Mouse (Mus musculus): ENCODE measurements around the gene Tmc4. TPM values are rescaled to one million over a fixed set of nuclear protein-coding genes. Genes with fewer than 3 reads are reported as not detected.
"Not testable (repeated sequence)": the region's sequence is repeated elsewhere in the genome, so short reads cannot be mapped to it uniquely, and the experiment has no call there.

Gene Tmc4
- total RNA-seq (2021) = 10 to 100 TPM in 1 of 2 experiments, 1 to 10 TPM in 1; 8.7 to 11.6 TPM
- long read RNA-seq, experiment 1, partial matches to known transcripts = 10 of 11 reads
- long read RNA-seq, experiment 1, other reads (novel, unspliced or antisense) = 1 of 11 reads
- long read RNA-seq, experiment 2, partial matches to known transcripts = 3 of 4 reads
- long read RNA-seq, experiment 2, other reads (novel, unspliced or antisense) = 1 of 4 reads

DNA sequence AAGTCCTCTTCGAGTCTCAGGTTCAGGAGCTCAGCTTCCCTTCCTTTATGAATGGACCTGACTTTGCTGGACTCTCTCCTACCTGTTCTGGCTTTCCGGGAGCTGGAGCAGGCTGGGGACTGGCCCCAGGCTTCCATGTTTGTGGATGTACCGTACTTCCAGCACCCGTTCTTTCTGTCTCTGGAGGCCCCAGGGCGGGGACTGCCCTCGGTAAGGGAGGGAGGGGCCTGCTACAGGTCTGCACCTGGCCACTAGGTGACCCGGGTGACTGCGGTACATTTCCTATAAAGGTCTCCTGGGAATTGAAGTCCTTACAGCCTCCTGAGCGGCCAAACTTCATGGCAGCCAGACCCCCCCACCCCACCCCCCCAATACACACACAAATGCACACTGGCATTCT lies at the start of gene Tmc4:
Gene Tmc4 (minus strand): TSS at position 212 of the 400 bp plus-strand sequence.
- no peak for DNase-seq

DNA sequence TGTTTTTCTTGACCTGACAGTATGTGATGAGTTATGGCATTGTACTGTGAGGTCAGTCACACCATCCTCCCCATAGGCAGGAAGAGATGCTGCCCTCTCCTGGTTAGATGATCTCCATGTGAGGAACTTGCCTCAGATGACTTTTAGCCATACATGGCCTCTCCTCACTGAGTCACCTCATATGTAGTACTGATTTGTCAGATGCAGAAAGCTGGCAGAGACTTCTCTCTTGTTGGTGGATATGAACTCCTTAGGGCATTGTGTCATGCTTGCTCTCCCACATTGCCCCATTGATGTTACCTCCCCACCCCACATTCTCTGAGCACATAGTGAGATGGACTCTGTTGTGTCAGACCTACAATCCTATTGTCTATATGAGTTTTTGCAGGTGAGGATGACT lies 48.1 kb upstream of the Tmc4 start:
- DNase-seq = not testable (repeated sequence)

DNA sequence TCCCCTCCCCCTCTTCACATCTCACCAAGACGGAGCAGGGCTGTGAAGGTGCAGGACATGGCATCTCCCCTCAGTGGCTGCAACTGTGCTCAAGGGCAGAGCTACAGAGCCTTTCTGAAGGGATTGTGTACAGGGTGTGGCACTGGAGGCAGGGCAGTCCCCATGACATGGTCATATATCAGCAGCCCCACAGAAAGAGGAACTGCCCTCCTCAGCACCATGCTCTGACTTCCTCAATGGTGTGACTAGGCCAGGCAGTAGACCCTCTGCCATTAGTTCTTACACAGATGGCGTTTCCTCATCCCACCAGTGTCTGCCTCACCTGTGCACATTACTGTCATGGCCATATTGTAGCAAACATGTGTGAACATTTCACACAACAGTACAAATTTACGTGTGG lies 42.9 kb upstream of the Tmc4 start, which contains the start of gene Pirb:
Gene Pirb (minus strand): TSS at position 124 of the 400 bp plus-strand sequence.
- not testable (repeated sequence) for DNase-seq

DNA sequence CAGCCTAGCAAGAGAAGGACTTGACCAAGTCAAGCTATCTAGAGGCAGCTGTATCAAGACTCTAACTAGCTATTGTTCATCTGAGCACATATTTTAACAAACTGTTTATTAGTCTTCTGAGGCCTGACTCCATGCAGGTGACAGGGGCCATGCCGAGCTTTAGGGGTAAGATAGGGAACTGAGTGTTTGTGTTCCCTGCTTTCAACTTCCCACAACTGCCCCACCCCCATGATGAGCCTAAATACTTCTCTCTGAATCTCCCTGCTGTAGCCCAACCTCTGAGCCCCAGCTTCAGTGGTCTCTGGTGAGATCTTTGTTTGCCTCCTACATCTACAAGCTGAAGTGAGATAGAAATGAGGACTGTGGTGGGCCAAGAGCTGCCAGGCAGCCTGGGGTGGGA lies 37.9 kb upstream of the Tmc4 start:
- no peak for DNase-seq

DNA sequence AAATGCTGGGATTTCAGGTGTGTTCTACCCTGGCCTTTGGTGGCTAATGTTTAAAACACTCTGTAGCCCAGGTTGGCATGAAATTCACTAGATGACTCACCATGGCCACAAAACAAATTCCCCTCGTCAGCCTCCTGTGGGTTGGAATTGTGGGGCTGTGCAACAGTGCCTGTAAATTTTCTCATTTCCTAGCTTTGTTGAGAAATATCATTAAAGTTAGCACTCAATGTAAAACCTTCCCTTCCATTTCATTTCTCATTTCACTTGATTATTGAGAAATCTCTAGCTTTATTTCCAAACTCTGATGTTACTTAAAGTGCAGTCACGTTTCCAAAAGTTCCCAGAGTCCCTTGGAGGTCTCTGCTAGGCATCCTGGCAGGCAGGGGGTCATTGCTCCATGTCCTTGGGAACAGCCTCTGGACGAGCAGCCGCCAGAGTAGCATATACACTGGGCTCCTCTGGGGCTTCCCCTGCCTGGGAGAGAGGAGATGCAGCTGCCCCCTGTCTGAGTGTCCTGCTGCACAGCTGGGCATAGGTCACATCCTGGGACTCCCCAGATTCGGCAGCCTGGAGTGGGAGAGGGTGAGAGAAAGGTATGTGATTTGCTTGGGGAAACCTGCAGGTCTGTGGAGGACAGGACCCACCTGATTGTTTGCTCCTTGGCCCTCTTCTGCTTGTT lies 35.0 kb upstream of the Tmc4 start:
- no peak for DNase-seq

- DNase-seq = no peak
Observed at GRCm38 (mm10) chr7:3709000-3709399, 31.6 kb upstream of the Tmc4 start.

DNA sequence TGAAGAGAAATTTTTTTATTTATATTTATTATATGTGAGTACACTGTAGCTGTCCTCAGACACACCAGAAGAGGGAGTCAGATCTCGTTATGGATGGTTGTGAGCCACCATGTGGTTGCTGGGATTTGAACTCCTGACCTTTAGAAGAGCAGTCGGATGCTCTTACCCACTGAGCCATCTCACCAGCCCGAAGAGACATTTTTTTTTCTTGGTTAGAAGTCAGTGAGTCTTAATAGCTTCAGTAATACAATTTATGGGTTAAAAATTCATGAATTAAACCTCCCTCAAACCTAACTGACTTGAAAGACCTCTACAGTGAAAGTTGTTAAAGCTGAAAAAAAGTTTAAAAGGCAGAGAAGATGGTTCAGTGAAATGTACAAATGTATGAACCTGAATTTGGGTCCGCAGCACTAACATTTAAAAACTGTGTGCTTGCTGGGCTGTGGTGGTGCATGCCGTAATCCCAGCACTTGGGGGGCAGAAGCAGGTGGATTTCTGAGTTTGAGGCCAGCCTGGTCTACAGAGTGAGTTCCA lies 31.2 kb upstream of the Tmc4 start:
- not testable (repeated sequence) for DNase-seq

DNA sequence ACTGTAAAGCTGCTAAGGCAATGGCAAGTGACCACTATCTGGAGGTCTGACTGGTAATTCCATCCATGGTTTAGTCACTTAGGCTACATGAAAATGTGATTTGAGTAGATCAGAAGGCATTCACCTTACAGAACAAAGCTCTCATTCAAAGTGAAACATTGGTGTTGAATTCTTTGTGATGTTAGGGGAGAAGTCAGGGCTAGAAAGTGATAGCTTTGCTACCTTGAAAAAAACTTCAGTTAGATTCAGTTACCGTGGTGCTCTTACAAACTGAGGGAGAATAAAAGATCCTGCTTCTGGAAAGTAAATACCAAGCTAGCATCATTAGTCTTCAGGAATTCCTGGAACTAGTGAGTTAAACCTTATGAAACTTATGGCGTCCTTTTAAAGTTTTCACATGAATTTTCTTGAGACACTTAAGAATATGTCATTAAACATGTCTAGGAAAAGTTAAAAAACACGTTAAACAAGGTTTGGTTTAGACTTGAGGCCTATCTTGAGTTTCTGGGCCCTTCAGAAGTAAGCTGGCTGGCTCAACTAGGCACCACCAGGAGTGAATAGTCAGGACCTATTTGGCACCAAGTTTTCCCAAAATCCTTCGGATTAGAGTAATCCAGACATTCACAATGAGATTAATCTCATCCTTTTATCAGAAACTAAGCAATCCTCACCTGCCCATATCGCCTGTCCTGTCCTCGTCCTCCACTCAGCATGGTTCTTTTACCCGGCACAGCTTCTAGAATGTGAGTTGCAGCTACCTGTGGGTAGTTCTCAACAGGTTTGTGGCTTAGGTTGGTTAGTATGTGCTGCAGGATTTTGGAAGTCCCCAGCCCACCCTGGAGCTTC lies 30.4 kb upstream of the Tmc4 start:
- no peak for DNase-seq

DNA sequence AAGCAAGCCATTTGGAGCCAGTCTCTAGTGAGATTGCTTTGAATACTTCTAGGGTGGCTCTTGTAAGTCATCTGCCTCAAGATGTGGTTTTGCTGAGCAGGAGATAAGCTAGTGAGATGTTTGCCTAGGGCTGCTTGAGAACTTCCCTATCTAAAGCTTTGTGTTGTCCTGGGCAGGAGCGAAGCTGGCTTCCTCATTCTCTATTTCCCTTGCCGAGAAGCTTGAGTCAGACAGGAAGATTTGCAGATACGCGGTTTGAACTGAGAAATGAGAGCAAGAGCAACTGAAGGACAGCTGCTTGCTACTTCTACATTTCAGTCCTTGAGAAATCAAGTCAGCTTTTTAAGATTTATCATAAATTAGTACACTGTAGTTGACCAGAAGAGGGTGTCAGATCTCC lies 29.7 kb upstream of the Tmc4 start:
- DNase-seq = no peak

GRCm38 (mm10) chr7:3706343-3706934 lies 29.1 kb upstream of the Tmc4 start:
- DNase-seq = no peak

DNA sequence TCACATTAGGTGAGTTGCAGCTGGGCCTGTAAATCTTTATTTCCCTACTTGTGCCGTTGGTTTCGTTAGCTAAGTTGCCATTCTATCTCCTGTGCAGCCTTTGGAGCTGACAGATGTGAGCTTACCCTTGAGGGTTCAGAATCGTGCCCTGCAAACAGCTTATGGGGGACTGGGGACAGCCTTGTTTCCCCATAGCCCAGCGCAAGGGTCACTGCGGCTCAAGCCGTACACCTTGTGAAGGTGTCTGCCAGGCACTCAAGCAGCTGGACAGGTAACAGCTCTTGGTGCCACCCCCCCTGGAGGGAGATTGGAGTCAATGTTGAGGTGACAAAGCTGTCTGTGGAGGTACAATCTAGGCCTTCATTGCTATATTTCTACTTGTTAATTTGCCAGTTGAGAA lies 28.6 kb upstream of the Tmc4 start:
- DNase-seq = no peak

- DNase-seq = peak in 1 of 2 experiments; percentile 27
Observed at GRCm38 (mm10) chr7:3705461-3705860, 28.1 kb upstream of the Tmc4 start.

GRCm38 (mm10) chr7:3704475-3704874 lies 27.1 kb upstream of the Tmc4 start:
- DNase-seq = no peak

DNA sequence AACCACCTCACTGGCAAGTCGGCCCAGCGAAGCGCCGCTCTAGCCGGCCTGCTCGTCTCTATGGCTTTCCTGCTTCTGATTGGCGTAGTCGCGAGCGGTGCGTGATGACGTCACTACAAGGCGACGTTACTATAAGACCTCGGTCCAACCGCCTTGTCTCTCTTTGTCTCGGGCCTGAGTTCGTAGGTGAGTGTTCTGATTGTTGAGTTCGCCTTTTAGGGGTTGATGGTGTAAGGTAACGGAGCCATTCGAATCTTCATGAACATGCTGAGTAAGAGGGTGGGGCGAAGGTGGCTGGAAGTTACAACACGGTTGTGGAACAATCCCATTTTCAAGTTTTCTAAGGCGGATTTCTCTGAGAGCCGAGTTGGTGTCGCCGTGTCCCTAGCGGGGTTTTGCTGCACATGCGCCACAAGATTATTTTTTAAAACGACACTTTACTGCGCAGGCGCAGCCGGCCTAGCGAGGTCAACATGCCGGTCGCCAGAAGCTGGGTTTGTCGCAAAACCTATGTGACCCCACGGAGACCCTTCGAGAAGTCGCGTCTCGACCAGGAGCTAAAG lies 26.6 kb upstream of the Tmc4 start, which contains the start of gene Rps9:
Gene Rps9 (plus strand): TSS at position 115 of the 563 bp plus-strand sequence.
- peak; percentile 96 for DNase-seq

DNA sequence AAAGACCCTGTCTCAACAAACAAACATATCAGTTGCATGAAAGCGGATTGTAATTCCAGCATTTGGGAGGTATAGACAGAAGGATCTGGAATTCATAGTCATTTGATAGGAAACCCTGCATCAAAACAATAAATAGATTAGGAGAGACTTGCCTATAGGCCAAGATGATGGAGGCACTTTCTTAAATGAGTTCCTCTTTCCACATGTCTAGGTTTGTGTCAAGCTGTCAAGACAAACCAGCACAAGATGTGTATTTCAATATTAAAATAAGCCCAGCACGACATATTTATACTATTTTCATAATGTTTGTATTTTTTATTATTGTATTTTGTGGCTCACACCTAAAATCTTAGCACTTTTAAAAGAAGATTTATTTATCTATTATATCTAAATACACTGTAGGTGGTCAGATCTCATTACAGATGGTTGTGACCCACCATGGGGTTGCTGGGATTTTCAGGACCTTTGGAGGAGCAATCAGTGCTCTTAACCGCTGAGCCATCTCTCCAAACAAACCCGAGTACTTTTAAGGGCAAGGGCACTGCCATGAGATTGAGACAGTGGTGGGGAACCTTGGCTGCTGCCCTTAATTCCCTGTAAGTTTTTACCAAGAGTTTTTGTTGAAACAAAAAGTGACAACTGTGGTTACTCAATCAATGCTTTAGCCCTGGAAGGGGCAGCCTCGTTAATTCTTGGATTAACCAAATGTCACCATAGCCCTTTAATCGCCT lies 26.0 kb upstream of the Tmc4 start:
- peak in 1 of 2 experiments; percentile 19 for DNase-seq

GRCm38 (mm10) chr7:3698471-3698870 lies 21.1 kb upstream of the Tmc4 start:
- DNase-seq = no peak

DNA sequence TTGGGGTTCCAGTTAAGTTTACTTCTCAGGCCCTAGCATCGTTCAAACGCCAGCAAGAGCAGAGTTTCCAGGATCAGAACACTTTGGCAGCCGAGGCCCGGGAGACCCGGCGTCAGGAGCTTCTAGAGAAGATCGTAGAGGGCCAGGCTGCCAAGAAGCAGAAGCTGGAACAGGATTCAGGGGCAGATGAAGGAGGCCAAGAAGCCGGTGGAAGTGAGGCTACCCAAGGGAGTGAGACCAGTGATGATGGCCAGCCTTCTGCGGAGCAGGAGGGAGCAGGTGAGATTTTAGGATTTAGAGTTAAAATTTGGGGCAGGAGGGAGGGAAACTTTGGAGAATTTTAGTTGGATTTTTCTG lies 17.6 kb upstream of the Tmc4 start:
- DNase-seq = peak; percentile 17 to 25

DNA sequence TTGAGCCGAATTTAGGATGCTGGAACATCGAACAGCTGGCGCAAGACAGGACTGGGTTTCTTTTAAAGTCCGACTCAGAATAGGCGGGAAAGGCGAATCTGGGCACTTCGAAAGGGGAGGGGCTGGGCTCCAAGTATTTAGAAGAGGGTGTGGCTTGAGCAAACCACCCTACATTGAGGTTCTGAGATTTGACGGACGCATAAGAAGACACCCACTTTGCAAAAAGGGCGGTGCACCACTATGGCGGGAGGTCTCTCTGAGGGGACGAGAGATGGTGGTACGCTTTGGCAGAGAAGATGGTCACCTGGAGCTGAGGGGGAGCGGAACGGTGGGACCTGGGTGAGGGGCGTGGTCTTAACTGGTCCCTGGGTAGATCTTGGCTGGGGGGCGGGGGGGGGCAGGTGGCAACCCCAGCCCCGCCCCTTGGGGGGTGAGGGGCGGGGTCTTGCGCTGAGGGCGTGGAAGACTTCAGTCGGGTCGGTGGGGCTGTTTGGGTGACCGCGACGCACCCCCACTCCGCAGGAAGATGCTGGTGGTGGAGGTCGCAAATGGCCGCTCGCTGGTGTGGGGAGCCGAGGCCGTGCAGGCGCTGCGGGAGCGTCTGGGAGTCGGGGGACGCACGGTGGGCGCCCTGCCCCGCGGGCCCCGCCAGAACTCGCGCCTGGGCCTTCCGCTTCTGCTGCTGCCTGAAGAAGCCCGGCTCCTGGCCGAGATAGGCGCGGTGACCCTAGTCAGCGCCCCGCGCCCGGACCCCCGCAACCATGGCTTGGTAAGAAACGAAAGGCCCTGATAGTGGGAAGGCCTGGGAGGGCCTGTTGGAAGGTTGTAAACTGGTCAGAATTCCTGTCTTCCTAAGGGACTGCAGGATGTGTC lies 17.0 kb upstream of the Tmc4 start:
- DNase-seq = peak; percentile 77 to 87

DNA sequence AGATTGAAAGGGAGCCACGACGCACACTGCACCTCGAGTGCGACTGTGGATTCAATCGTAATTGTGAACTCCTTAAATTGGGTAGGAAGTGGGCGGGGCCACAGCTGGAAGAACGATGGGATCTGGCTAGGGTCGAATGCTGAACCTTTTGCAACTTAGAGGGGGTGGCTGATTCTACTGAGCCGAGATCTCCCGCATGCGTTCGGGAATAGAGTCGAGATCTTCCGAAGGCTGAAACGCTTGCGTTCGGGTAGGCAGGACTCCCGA lies 16.4 kb upstream of the Tmc4 start:
- no peak for DNase-seq
